Mouse (Mus musculus): ENCODE results near the gene Cct8.

GRCm38 (mm10) chr16:87499556-87499955 is 3.9 kb upstream of the Cct8 start:
- TF ChIP-seq CTCF (IDR thresholded peaks at IDR 0.05; ENCODE audit: insufficient read depth, low read length) (no peak), POLR2A (IDR thresholded peaks at IDR 0.05; ENCODE audit: borderline replicate concordance, extremely low read depth, low read depth, low read length) (no peak)
